Mouse (Mus musculus) liver, adult 10 weeks (tissue): ENCODE measurements around the gene Pcsk4. TPM values are rescaled to one million over a fixed set of nuclear protein-coding genes. Genes with fewer than 3 reads are reported as not detected.

Experiments used
- polyA plus RNA-seq: library from polyadenylated mRNA; stranded (reverse); fragments of 350-450 nt; fragmentation: Illumina TruSeq; extraction: RNeasy Lipid Tissue Mini Kit (QIAGEN cat#74804); gene quantifications from one replicate; pipeline ENCODE4 v1.2.3, GENCODE M21; 2014; ENCODE audit warnings: low read depth, low replicate concordance

Pcsk4 gene
- polyA plus RNA-seq = 0.32 TPM

DNA sequence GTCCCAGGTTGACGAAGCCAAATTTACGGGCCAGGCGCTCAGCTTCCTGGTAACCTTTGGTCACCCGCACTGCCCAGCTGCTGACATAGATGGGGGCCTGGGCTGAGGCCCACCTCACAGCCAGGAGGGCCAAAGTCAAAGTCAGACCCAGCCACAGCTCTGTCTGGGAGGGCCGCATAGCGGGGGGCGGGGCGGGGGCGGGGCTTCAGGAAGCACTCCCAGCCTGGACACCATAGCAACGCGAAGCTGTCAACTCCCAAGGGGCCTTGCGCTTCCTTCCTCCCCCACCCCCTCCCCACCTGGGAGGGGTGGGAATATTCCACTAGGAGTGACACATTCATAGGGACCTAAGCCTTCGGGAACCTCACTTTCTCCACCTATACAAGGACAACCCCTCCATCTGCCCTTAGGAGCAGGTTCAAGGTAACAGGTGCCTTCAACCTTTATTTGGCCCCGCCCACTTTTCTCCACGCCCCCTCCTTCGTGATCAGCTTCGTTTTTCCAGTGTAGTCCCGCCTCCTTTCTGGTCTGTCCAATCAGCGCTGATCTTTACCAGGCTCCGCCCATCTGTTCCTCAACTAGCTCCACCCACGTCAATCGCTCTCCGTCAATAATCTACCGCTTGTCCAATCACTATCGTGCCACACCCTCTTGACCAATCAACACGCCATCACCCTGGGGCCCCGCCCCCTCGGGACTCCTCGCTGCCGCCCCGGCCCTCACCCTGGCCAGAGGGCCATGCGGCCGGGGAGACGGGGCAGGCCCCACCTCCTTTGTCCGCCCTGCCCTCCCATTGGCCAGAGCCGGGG is at the start of gene Pcsk4, which contains the start of gene Reep6:
TSS of gene Pcsk4 (minus strand) at position 226 of the 809 bp plus-strand sequence.
TSS of gene Reep6 (plus strand) at position 681 of the 809 bp plus-strand sequence.

GRCm38 (mm10) chr10:80356001-80356682 is 26.8 kb upstream of the Pcsk4 start, which contains the start of gene Plk5:
Gene Plk5, plus strand, starts transcription at chr10:80356459.

DNA sequence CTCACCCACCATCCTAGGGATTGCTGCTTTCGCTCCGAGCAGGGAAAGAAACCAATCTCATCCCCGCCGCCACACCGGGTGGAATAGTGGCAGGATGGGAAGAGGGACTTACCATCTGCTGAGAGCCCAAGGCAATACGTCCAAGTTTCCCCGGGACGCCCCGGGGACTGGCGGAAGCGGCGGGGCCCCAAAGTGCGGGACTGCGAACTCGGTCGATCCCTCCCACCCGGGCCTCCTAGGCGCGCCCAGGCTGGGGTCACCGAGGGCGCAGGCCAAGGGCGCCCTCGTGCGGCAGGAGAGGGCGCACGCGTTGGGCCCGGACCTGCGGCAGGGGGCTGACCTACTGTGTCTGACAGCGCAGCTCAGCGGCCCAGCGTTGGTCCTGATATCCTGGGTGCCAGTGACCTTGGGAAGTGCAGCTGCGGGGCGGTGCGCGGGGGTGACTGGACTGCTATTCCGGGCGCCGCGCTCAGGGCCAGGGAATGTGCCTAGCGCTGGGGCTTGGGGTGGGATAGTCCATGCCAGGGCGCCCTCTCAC is 19.0 kb upstream of the Pcsk4 start, which contains the start of gene Adamtsl5:
TSS of gene Adamtsl5 (minus strand) at position 169 of the 538 bp plus-strand sequence.

DNA sequence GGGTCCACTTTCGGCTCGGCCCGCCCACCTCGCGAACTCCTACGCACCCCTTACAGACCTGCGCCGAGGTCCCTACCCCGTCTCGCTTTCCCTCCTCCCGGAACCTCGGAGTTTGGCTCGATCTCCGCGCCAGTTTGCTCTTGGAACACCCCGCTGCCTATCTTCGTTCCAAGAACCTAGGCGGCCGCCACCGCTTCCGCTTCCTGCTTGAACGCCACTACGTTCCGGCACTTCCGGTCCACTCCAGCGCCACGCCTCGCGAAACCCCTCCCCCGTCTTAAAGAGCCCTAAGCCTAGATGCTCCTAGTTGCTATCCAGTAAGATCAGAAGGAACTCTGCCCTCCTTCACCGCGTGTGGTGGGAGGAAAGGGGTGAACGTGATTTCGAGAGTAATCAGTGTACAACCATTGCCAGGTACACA is 8.9 kb downstream of the Pcsk4 start, which contains the start of gene 2310011J03Rik:
TSS of gene 2310011J03Rik (minus strand) at position 198 of the 421 bp plus-strand sequence.

GRCm38 (mm10) chr10:80295618-80296425 is 33.5 kb downstream of the Pcsk4 start, which contains the start of gene Apc2:
Gene Apc2, plus strand, starts transcription at chr10:80295977.

GRCm38 (mm10) chr10:80292251-80293146 is 36.8 kb downstream of the Pcsk4 start, which contains the start of gene Rps15:
Gene Rps15, plus strand, starts transcription at chr10:80292453.

Other genes with a start within 250 kb of the Pcsk4 start
- 0.64 TPM for gene Sbno2, start 223.9 kb downstream of the Pcsk4 start, polyA plus RNA-seq
- gene Stk11, start 213.7 kb downstream of the Pcsk4 start, polyA plus RNA-seq = 9.5 TPM
- gene Atp5d, start 190.9 kb downstream of the Pcsk4 start, polyA plus RNA-seq = 4.3 TPM
- not detected for gene Cbarp, start 188.7 kb downstream of the Pcsk4 start, polyA plus RNA-seq
- gene Midn, start 181.2 kb downstream of the Pcsk4 start, polyA plus RNA-seq = 5.2 TPM
- 8.9 TPM for gene Cirbp, start 163.5 kb downstream of the Pcsk4 start, polyA plus RNA-seq
- 1.1 TPM for gene 1600002K03Rik, start 156.6 kb downstream of the Pcsk4 start, polyA plus RNA-seq
- gene Efna2, start 150.0 kb downstream of the Pcsk4 start, polyA plus RNA-seq = not detected
- 1.5 TPM for gene Mum1, start 103.1 kb downstream of the Pcsk4 start, polyA plus RNA-seq
- gene Ndufs7, start 80.4 kb downstream of the Pcsk4 start, polyA plus RNA-seq = 3.2 TPM
- gene Gamt, start 68.5 kb downstream of the Pcsk4 start, polyA plus RNA-seq = 20.3 TPM
- gene Dazap1, start 68.0 kb downstream of the Pcsk4 start, polyA plus RNA-seq = 13.7 TPM
- gene Rps15, start 37.0 kb downstream of the Pcsk4 start, polyA plus RNA-seq = 3.6 TPM
- gene Apc2, start 33.5 kb downstream of the Pcsk4 start, polyA plus RNA-seq = not detected
- 0.69 TPM for gene 2310011J03Rik, start 9.0 kb downstream of the Pcsk4 start, polyA plus RNA-seq
- 47.3 TPM for gene Reep6, start 455 bp upstream of the Pcsk4 start, polyA plus RNA-seq
- gene Adamtsl5, start 18.9 kb upstream of the Pcsk4 start, polyA plus RNA-seq = 0.13 TPM
- gene Plk5, start 27.0 kb upstream of the Pcsk4 start, polyA plus RNA-seq = not detected
- gene Mex3d, start 58.2 kb upstream of the Pcsk4 start, polyA plus RNA-seq = 1.4 TPM
- gene Mbd3, start 70.1 kb upstream of the Pcsk4 start, polyA plus RNA-seq = 0.98 TPM
- gene Uqcr11, start 77.3 kb upstream of the Pcsk4 start, polyA plus RNA-seq = 3.9 TPM
- 1.3 TPM for gene Tcf3, start 104.1 kb upstream of the Pcsk4 start, polyA plus RNA-seq
- gene Onecut3, start 165.3 kb upstream of the Pcsk4 start, polyA plus RNA-seq = not detected
- gene Atp8b3, start 209.6 kb upstream of the Pcsk4 start, polyA plus RNA-seq = not detected
- gene Rexo1, start 232.1 kb upstream of the Pcsk4 start, polyA plus RNA-seq = 0.72 TPM
- gene Klf16, start 247.8 kb upstream of the Pcsk4 start, polyA plus RNA-seq = 0.50 TPM